Mouse (Mus musculus) forebrain, postnatal 0 days (tissue): ENCODE data around the gene Hnrnpm. TPM values are rescaled to one million over a fixed set of nuclear protein-coding genes. Genes with fewer than 3 reads are reported as not detected.

Experiments
- ATAC-seq: fragments of 200-750 bp; cut with Nextera tagmentation; 2 replicates; pipeline ENCODE4 v1.8.0; 2017; ENCODE audit warnings: mild to moderate bottlenecking, moderate library complexity
- DNase-seq: peaks from one replicate; pipeline ENCODE4 v3.0.0-alpha.2; 2015
- H3K27ac ChIP-seq: fragments of 300-500 bp; sonication (generic); 2 replicates; pipeline ENCODE4 v1.5.1; 2014; ENCODE audit warnings: low read depth, mild to moderate bottlenecking, antibody characterized with exemption, low read length, moderate library complexity, mixed read lengths
- H3K27me3 ChIP-seq: fragments of 300-500 bp; sonication (generic); 2 replicates; pipeline ENCODE4 v1.6.1; 2014; ENCODE audit warnings: mild to moderate bottlenecking, low read length, mixed read lengths; ENCODE audit not compliant: insufficient read depth
- H3K36me3 ChIP-seq: fragments of 300-500 bp; sonication (generic); 2 replicates; pipeline ENCODE4 v1.6.1; 2014; ENCODE audit warnings: mild to moderate bottlenecking, moderate library complexity; ENCODE audit not compliant: insufficient read depth
- H3K4me1 ChIP-seq: fragments of 300-500 bp; sonication (generic); 2 replicates; pipeline ENCODE4 v1.6.1; 2014; ENCODE audit warnings: antibody characterized with exemption; ENCODE audit not compliant: insufficient read depth
- H3K4me2 ChIP-seq: fragments of 300-500 bp; sonication (generic); 2 replicates; pipeline ENCODE4 v1.6.1; 2014; ENCODE audit warnings: low read depth, mild to moderate bottlenecking, moderate library complexity
- H3K4me3 ChIP-seq: fragments of 300-500 bp; sonication (generic); 2 replicates; pipeline ENCODE4 v1.5.1; 2014; ENCODE audit warnings: low read depth, low read length, mixed read lengths
- H3K9ac ChIP-seq: fragments of 300-500 bp; sonication (generic); 2 replicates; pipeline ENCODE4 v1.6.1; 2014; ENCODE audit warnings: mild to moderate bottlenecking
- H3K9me3 ChIP-seq: fragments of 300-500 bp; sonication (generic); 2 replicates; pipeline ENCODE4 v1.6.1; 2016; ENCODE audit warnings: low read length
- CTCF ChIP-seq: sonication (generic); IDR thresholded peaks from 2 replicates; pipeline ENCODE4 v1.5.1; 2016; ENCODE audit warnings: antibody characterized with exemption, control low read depth, low read depth
- WGBS: fragments of 180-500 bp; shearing (Covaris S2); extraction: QIAGEN DNeasy Blood & Tissue Kit; methylation state at CpG from one replicate; pipeline ENCODE4 v1.1.7; 2014; 5-methylcytosine and 5-hydroxymethylcytosine counted together
- polyA plus RNA-seq: library from polyadenylated mRNA; unstranded; fragments of >200 nt; fragmentation: Nextera tagmentation; extraction: Ambion mirVana; gene quantifications from 2 replicates; pipeline ENCODE4 v1.2.1, GENCODE M21; 2015
- total RNA-seq: library from RNA; depleted of rRNA; stranded (reverse); fragments of >200 nt; gene quantifications from 2 replicates; pipeline ENCODE4 v1.2.3, GENCODE M21; 2014; rRNA removed

Gene Hnrnpm
- total and polyA plus RNA-seq, 2 experiments from 2014 or later, result 87.1 to 135 TPM

- Histone ChIP-seq H3K4me2 (no peak overlapping the region), H3K9ac (no peak overlapping the region), H3K9me3 (no peaks in the 10 kb centered on the region), H3K27me3 (no peaks in the 10 kb centered on the region), H3K4me3 (no peak overlapping the region), H3K27ac (no peak overlapping the region), H3K36me3 (no peaks in the 10 kb centered on the region), H3K4me1 (no peaks in the 10 kb centered on the region)
- no peak for TF ChIP-seq CTCF
- ATAC-seq (no peak), DNase-seq (no peak)
- 80% methylated on average over 3 of the region's 3 CpGs for WGBS
Measured at GRCm38 (mm10) chr17:33600831-33601230, 85.8 kb downstream of the Hnrnpm start.

- no peak overlapping the region for H3K4me3 ChIP-seq
- H3K9ac ChIP-seq, result no peak overlapping the region
- no peak overlapping the region for H3K27ac ChIP-seq
- H3K27me3 ChIP-seq, result no peaks in the 10 kb centered on the region
- 90% methylated on average over 8 of the region's 8 CpGs for WGBS
- TF ChIP-seq CTCF, result no peak
- no peaks in the 10 kb centered on the region for H3K36me3 ChIP-seq
- no peaks in the 10 kb centered on the region for H3K4me1 ChIP-seq
- no peaks in the 10 kb centered on the region for H3K9me3 ChIP-seq
- no peak overlapping the region for H3K4me2 ChIP-seq
- DNase-seq, result no peak
- ATAC-seq, result no peak
Measured at GRCm38 (mm10) chr17:33599836-33600475, 86.7 kb downstream of the Hnrnpm start.

- no peak for TF ChIP-seq CTCF
- no peak overlapping the region for H3K4me3 ChIP-seq
Measured at GRCm38 (mm10) chr17:33598506-33598905, 88.2 kb downstream of the Hnrnpm start.

GRCm38 (mm10) chr17:33597271-33597670 is 89.4 kb downstream of the Hnrnpm start:
- no peak overlapping the region for H3K9ac ChIP-seq
- H3K9me3 ChIP-seq, result no peaks in the 10 kb centered on the region
- no peak overlapping the region for H3K4me3 ChIP-seq
- DNase-seq, result no peak
- no peaks in the 10 kb centered on the region for H3K4me1 ChIP-seq
- no peaks in the 10 kb centered on the region for H3K27me3 ChIP-seq
- H3K4me2 ChIP-seq, result no peak overlapping the region
- no peaks in the 10 kb centered on the region for H3K36me3 ChIP-seq
- TF ChIP-seq CTCF, result no peak
- no peak for ATAC-seq
- H3K27ac ChIP-seq, result no peak overlapping the region

More at GRCm38 (mm10) chr17:33598506-33598905, 88.2 kb downstream of the Hnrnpm start:
- Histone ChIP-seq H3K27me3 (no peaks in the 10 kb centered on the region), H3K4me1 (no peaks in the 10 kb centered on the region), H3K36me3 (no peaks in the 10 kb centered on the region), H3K9ac (no peak overlapping the region), H3K27ac (no peak overlapping the region), H3K4me2 (no peak overlapping the region), H3K9me3 (no peaks in the 10 kb centered on the region)
- WGBS, result 91% methylated on average over 5 of the region's 5 CpGs
- ATAC-seq (no peak), DNase-seq (no peak)

Other genes with a start within 250 kb of the Hnrnpm start
- gene Adamts10, start 162.7 kb downstream of the Hnrnpm start, total RNA-seq, result 53.2 and 56.6 TPM in 2 replicates
- gene Adamts10, start 162.7 kb downstream of the Hnrnpm start, polyA plus RNA-seq, result 12.3 and 20.3 TPM in 2 replicates
- gene Myo1f, start 131.2 kb downstream of the Hnrnpm start, total RNA-seq, result 2.0 and 2.3 TPM in 2 replicates
- 0.87 and 1.5 TPM in 2 replicates for gene Myo1f, start 131.2 kb downstream of the Hnrnpm start, polyA plus RNA-seq
- gene Zfp414, start 57.8 kb downstream of the Hnrnpm start, total RNA-seq, result 31.2 and 58.8 TPM in 2 replicates
- 71.8 and 72.0 TPM in 2 replicates for gene Zfp414, start 57.8 kb downstream of the Hnrnpm start, polyA plus RNA-seq
- not detected in 2 replicates for gene Pram1, start 48.8 kb downstream of the Hnrnpm start, total RNA-seq
- 0.14 and 0.30 TPM in 2 replicates for gene Pram1, start 48.8 kb downstream of the Hnrnpm start, polyA plus RNA-seq
- 96.5 and 102 TPM in 2 replicates for gene March2, start 31.8 kb upstream of the Hnrnpm start, total RNA-seq
- 72.5 and 77.6 TPM in 2 replicates for gene March2, start 31.8 kb upstream of the Hnrnpm start, polyA plus RNA-seq
- gene Rab11b, start 73.7 kb upstream of the Hnrnpm start, total RNA-seq, result 78.1 and 106 TPM in 2 replicates
- 527 and 560 TPM in 2 replicates for gene Rab11b, start 73.7 kb upstream of the Hnrnpm start, polyA plus RNA-seq
- gene Angptl4, start 95.0 kb upstream of the Hnrnpm start, total RNA-seq, result 13.2 and 17.2 TPM in 2 replicates
- gene Angptl4, start 95.0 kb upstream of the Hnrnpm start, polyA plus RNA-seq, result 24.4 and 25.2 TPM in 2 replicates
- gene Kank3, start 123.7 kb upstream of the Hnrnpm start, total RNA-seq, result 36.5 and 42.7 TPM in 2 replicates
- gene Kank3, start 123.7 kb upstream of the Hnrnpm start, polyA plus RNA-seq, result 35.8 and 43.4 TPM in 2 replicates
- 589 and 1,055 TPM in 2 replicates for gene Rps28, start 137.7 kb upstream of the Hnrnpm start, total RNA-seq
- gene Rps28, start 137.7 kb upstream of the Hnrnpm start, polyA plus RNA-seq, result 603 and 823 TPM in 2 replicates
- gene Ndufa7, start 137.7 kb upstream of the Hnrnpm start, total RNA-seq, result 258 and 291 TPM in 2 replicates
- 529 and 626 TPM in 2 replicates for gene Ndufa7, start 137.7 kb upstream of the Hnrnpm start, polyA plus RNA-seq
- gene Cd320, start 156.2 kb upstream of the Hnrnpm start, total RNA-seq, result 17.2 and 27.5 TPM in 2 replicates
- 50.3 and 53.6 TPM in 2 replicates for gene Cd320, start 156.2 kb upstream of the Hnrnpm start, polyA plus RNA-seq
- not detected in 2 replicates for gene Gm7029, start 187.0 kb upstream of the Hnrnpm start, total RNA-seq
- gene Gm7029, start 187.0 kb upstream of the Hnrnpm start, polyA plus RNA-seq, result not detected in 2 replicates
- gene Kifc1, start 203.8 kb upstream of the Hnrnpm start, total RNA-seq, result 4.3 and 4.7 TPM in 2 replicates
- gene Kifc1, start 203.8 kb upstream of the Hnrnpm start, polyA plus RNA-seq, result 1.3 and 1.4 TPM in 2 replicates
- not detected in 2 replicates for gene Platr17, start 218.3 kb upstream of the Hnrnpm start, total RNA-seq
- gene Platr17, start 218.3 kb upstream of the Hnrnpm start, polyA plus RNA-seq, result 1.9 and 2.0 TPM in 2 replicates
- gene Daxx, start 222.6 kb upstream of the Hnrnpm start, total RNA-seq, result 70.4 and 77.1 TPM in 2 replicates
- 41.5 and 45.2 TPM in 2 replicates for gene Daxx, start 222.6 kb upstream of the Hnrnpm start, polyA plus RNA-seq
- gene Tapbp, start 229.0 kb upstream of the Hnrnpm start, total RNA-seq, result 27.2 and 36.0 TPM in 2 replicates
- 25.0 and 26.2 TPM in 2 replicates for gene Tapbp, start 229.0 kb upstream of the Hnrnpm start, polyA plus RNA-seq
- 34.4 and 44.0 TPM in 2 replicates for gene Zbtb22, start 229.0 kb upstream of the Hnrnpm start, total RNA-seq
- gene Zbtb22, start 229.0 kb upstream of the Hnrnpm start, polyA plus RNA-seq, result 20.4 and 22.3 TPM in 2 replicates
- gene Rgl2, start 242.7 kb upstream of the Hnrnpm start, total RNA-seq, result 75.7 and 76.3 TPM in 2 replicates
- 24.1 and 27.1 TPM in 2 replicates for gene Rgl2, start 242.7 kb upstream of the Hnrnpm start, polyA plus RNA-seq